Mouse (Mus musculus) stomach, postnatal 0 days (tissue): ENCODE data around the gene Ctnnb1. TPM values are rescaled to one million over a fixed set of nuclear protein-coding genes. Genes with fewer than 3 reads are reported as not detected.

Experiments
- ATAC-seq: fragments of 200-750 bp; cut with Nextera tagmentation; 2 replicates; pipeline ENCODE4 v1.8.0; 2017; ENCODE audit not compliant: low FRiP score, low TSS enrichment
- DNase-seq: peaks from one replicate; pipeline ENCODE4 v3.0.0-alpha.2; 2016; ENCODE audit warnings: low spot score
- H3K27ac ChIP-seq: fragments of 300-500 bp; sonication (generic); replicated peaks from 2 replicates; pipeline ENCODE4 v1.5.1; 2014; ENCODE audit warnings: mild to moderate bottlenecking, control low read depth
- H3K27me3 ChIP-seq: fragments of 300-500 bp; sonication (generic); 2 replicates; pipeline ENCODE4 v1.6.1; 2014; ENCODE audit warnings: low read length; ENCODE audit not compliant: control insufficient read depth, insufficient read depth
- H3K36me3 ChIP-seq: fragments of 300-500 bp; sonication (generic); 2 replicates; pipeline ENCODE4 v1.6.1; 2014; ENCODE audit warnings: low read length, mixed read lengths; ENCODE audit not compliant: control insufficient read depth, insufficient read depth
- H3K4me1 ChIP-seq: fragments of 300-500 bp; sonication (generic); replicated peaks from 2 replicates; pipeline ENCODE4 v1.6.1; 2014; ENCODE audit warnings: antibody characterized with exemption; ENCODE audit not compliant: control insufficient read depth, insufficient read depth
- H3K4me2 ChIP-seq: fragments of 300-500 bp; sonication (generic); replicated peaks from 2 replicates; pipeline ENCODE4 v1.6.1; 2014; ENCODE audit warnings: low read depth, mild to moderate bottlenecking, control low read depth, moderate library complexity
- H3K4me3 ChIP-seq: fragments of 300-500 bp; sonication (generic); 2 replicates; pipeline ENCODE4 v1.5.1; 2014; ENCODE audit warnings: low read depth, low read length, control low read depth
- H3K9ac ChIP-seq: fragments of 300-500 bp; sonication (generic); 2 replicates; pipeline ENCODE4 v1.6.1; 2014; ENCODE audit warnings: mild to moderate bottlenecking, low read length, control low read depth, mixed read lengths
- H3K9me3 ChIP-seq: fragments of 300-500 bp; sonication (generic); 2 replicates; pipeline ENCODE4 v1.6.1; 2016; ENCODE audit warnings: low read length; ENCODE audit not compliant: control insufficient read depth
- CTCF ChIP-seq: IDR thresholded peaks from 2 replicates; pipeline ENCODE4 v1.5.1; 2016; ENCODE audit warnings: antibody characterized with exemption, low read depth, mild to moderate bottlenecking, moderate library complexity
- EP300 ChIP-seq: optimal IDR thresholded peaks from 2 replicates; pipeline ENCODE3; 2016; ENCODE audit warnings: antibody characterized with exemption
- WGBS: fragments of 180-500 bp; shearing (Covaris S2); extraction: QIAGEN DNeasy Blood & Tissue Kit; methylation state at CpG from one replicate; pipeline ENCODE4 v1.1.7; 2014; 5-methylcytosine and 5-hydroxymethylcytosine counted together
- polyA plus RNA-seq: library from polyadenylated mRNA; unstranded; fragments of >200 nt; fragmentation: Nextera tagmentation; extraction: Ambion mirVana; gene quantifications from 2 replicates; pipeline ENCODE4 v1.2.1, GENCODE M21; 2015

The Ctnnb1 gene
- polyA plus RNA-seq, 1 experiment from 2014 or later = 220 TPM

- TF ChIP-seq EP300 = no peak
- no peak for TF ChIP-seq CTCF
- Histone ChIP-seq H3K9ac (no peak overlapping the region), H3K27me3 (no peaks in the 10 kb centered on the region), H3K27ac (no peak overlapping the region), H3K4me2 (no peak overlapping the region), H3K9me3 (no peaks in the 10 kb centered on the region), H3K4me1 (no peaks in the 10 kb centered on the region), H3K4me3 (no peak overlapping the region), H3K36me3 (no peaks in the 10 kb centered on the region)
- 80% methylated on average over 11 of the region's 11 CpGs for WGBS
- ATAC-seq = peak; percentile 91
- peak; percentile 87 for DNase-seq
Measured at GRCm38 (mm10) chr9:120893435-120893834, 35.6 kb upstream of the Ctnnb1 start.

GRCm38 (mm10) chr9:120893971-120894370, 35.0 kb upstream of the Ctnnb1 start:
- H3K9me3 ChIP-seq = no peaks in the 10 kb centered on the region
- no peak overlapping the region for H3K9ac ChIP-seq
- no peaks in the 10 kb centered on the region for H3K36me3 ChIP-seq
- no peak for ATAC-seq
- no peak overlapping the region for H3K27ac ChIP-seq
- WGBS = 19% methylated on average over 10 of the region's 10 CpGs
- H3K27me3 ChIP-seq = no peaks in the 10 kb centered on the region
- H3K4me2 ChIP-seq = no peak overlapping the region
- TF ChIP-seq CTCF (no peak), EP300 (no peak)
- no peak overlapping the region for H3K4me3 ChIP-seq
- no peak for DNase-seq
- no peaks in the 10 kb centered on the region for H3K4me1 ChIP-seq

GRCm38 (mm10) chr9:120894376-120894775, 34.6 kb upstream of the Ctnnb1 start:
- Histone ChIP-seq H3K4me1 (no peaks in the 10 kb centered on the region), H3K9me3 (no peaks in the 10 kb centered on the region), H3K4me2 (no peak overlapping the region), H3K4me3 (no peak overlapping the region), H3K27me3 (no peaks in the 10 kb centered on the region), H3K36me3 (no peaks in the 10 kb centered on the region), H3K9ac (no peak overlapping the region), H3K27ac (no peak overlapping the region)
- ATAC-seq = no peak
- WGBS = 86% methylated on average over 9 of the region's 9 CpGs
- no peak for TF ChIP-seq EP300
- no peak for TF ChIP-seq CTCF
- DNase-seq = no peak

- ATAC-seq (no peak), DNase-seq (no peak)
- no peaks in the 10 kb centered on the region for H3K27me3 ChIP-seq
- H3K36me3 ChIP-seq = no peaks in the 10 kb centered on the region
- H3K9me3 ChIP-seq = no peaks in the 10 kb centered on the region
- TF ChIP-seq CTCF = no peak
- no peak for TF ChIP-seq EP300
- no peaks in the 10 kb centered on the region for H3K4me1 ChIP-seq
- no peak overlapping the region for H3K4me3 ChIP-seq
- no peak overlapping the region for H3K9ac ChIP-seq
- no peak overlapping the region for H3K27ac ChIP-seq
- WGBS = 73% methylated on average over 5 of the region's 5 CpGs
- no peak overlapping the region for H3K4me2 ChIP-seq
Measured at GRCm38 (mm10) chr9:120896502-120896901, 32.5 kb upstream of the Ctnnb1 start.

DNA sequence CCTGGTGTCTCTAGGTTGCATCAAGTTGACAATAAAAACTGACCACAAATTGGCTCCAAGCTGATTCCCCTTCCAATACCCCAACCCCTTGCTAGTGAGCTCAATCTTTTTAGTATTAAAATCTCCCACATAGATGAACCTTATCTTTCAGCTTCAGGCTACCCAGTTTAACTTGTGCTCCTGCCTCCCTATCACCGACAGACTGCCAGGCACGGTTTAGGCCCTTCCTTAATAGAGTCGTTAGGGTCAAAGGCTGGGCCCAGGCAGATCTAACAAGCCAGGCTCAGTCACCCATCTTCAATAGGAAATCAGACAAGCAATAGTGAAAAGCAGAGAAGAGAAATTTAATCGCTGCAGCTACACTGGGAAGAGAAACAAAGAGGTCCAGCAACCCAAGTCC, 31.7 kb upstream of the Ctnnb1 start:
- Histone ChIP-seq H3K9me3 (no peaks in the 10 kb centered on the region), H3K4me1 (no peaks in the 10 kb centered on the region), H3K4me2 (no peak overlapping the region), H3K4me3 (no peak overlapping the region), H3K27me3 (no peaks in the 10 kb centered on the region), H3K9ac (no peak overlapping the region), H3K27ac (no peak overlapping the region), H3K36me3 (no peaks in the 10 kb centered on the region)
- ATAC-seq (no peak), DNase-seq (no peak)
- no peak for TF ChIP-seq CTCF
- no peak for TF ChIP-seq EP300
- 66% methylated on average over 4 of the region's 4 CpGs for WGBS

- H3K36me3 ChIP-seq = no peaks in the 10 kb centered on the region
- H3K27me3 ChIP-seq = no peaks in the 10 kb centered on the region
- no peak overlapping the region; the same call in 1 of the 2 replicates for H3K27ac ChIP-seq
- ATAC-seq = no peak
- H3K4me3 ChIP-seq = no peak overlapping the region
- H3K4me2 ChIP-seq = no peak overlapping the region
- H3K4me1 ChIP-seq = no peaks in the 10 kb centered on the region
- no peak for TF ChIP-seq EP300
- TF ChIP-seq CTCF = no peak
- no peak for DNase-seq
- H3K9me3 ChIP-seq = no peaks in the 10 kb centered on the region
- 46% methylated on average over 4 of the region's 4 CpGs for WGBS
- H3K9ac ChIP-seq = no peak overlapping the region
Measured at GRCm38 (mm10) chr9:120899833-120900232, 29.2 kb upstream of the Ctnnb1 start.
